10 mouse cellular contexts compared by ENCODE assay signal in the genomic region with DNA sequence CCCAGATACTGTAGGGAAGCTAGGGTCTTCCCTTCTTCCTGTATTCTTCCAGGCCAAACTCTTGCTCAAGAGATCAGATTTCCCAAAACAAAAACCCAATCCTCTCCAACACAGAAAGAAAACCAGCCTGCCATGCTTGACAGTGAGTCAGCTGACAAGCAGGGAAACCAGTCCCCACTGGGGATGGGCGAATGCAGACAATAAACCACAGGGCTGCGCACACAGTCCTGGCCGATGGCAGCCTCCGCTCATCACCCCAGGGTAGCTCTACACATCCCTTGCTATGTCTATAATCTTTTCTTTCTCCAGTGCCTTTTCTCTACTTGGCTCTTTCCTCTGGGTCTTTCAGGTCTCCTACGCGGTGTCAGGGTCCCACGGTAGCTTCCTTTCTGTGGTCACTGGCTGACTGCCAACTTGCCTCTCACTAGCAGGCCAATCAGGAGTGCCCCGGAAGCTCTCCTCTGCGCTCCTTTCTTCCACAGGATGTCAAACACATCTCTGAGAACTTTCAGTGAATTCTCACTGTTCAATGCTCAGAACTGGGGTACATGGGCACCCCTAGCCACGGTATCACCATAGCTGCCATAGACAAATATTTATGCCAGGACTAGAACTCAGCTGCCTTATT. TPM values are rescaled to one million over a fixed set of nuclear protein-coding genes. Genes with fewer than 3 reads are reported as not detected.
DNase-seq lines count a peak whose midpoint lies in the region; ATAC-seq and TF ChIP-seq lines count a peak whose summit lies in the region.
"Had no signal": no experiment of that assay in that cellular context is flagged by ENCODE, and none has a peak within 500 bp of the region (broad histone marks: within the 10 kb centered on the region; RNA-seq: fewer than 3 reads in every experiment).

No protein-coding gene starts in this region.

- H3K4me3 ChIP-seq in heart, embryonic 13.5 days: no peak overlapping the region
- no peak overlapping the region for H3K4me3 ChIP-seq in heart, embryonic 11.5 days (ENCODE audit: low read depth, low read length)
- no peak overlapping the region for H3K4me3 ChIP-seq in stomach, embryonic 15.5 days (replicated peaks)
- H3K4me3 ChIP-seq in stomach, postnatal 0 days (ENCODE audit: low read depth, low read length): no peak overlapping the region

- WGBS in heart, embryonic 13.5 days: 56% methylated on average over 10 of the region's 10 CpGs
- WGBS in heart, embryonic 11.5 days (ENCODE audit: insufficient replicate concordance): 64% methylated on average over 10 of the region's 10 CpGs
- WGBS in stomach, embryonic 15.5 days: 61% methylated on average over 10 of the region's 10 CpGs
- 57% methylated on average over 10 of the region's 10 CpGs for WGBS in stomach, postnatal 0 days

- no peak for DNase-seq in stomach, postnatal 0 days (ENCODE audit: low spot score)
- no peak for DNase-seq in left cerebral cortex, postnatal 14 days (ENCODE audit: low spot score in 2 of 2)
- DNase-seq in yolk sac, embryonic 10.5 days (ENCODE audit: low spot score): no peak
- DNase-seq in layer of hippocampus, postnatal 36 days: no peak

- H3K27me3 ChIP-seq in heart, embryonic 13.5 days (replicated peaks): no peaks in the 10 kb centered on the region
- no peaks in the 10 kb centered on the region for H3K27me3 ChIP-seq in heart, embryonic 11.5 days (ENCODE audit: control insufficient read depth, insufficient read depth, low read length)
- H3K27me3 ChIP-seq in stomach, embryonic 15.5 days (replicated peaks): no peaks in the 10 kb centered on the region
- no peaks in the 10 kb centered on the region for H3K27me3 ChIP-seq in stomach, postnatal 0 days (ENCODE audit: control insufficient read depth, insufficient read depth, low read length)

- intact Hi-C loops in left cerebral cortex, postnatal 14 days (cut with DNase I): no loop called here

- H3K9me3 ChIP-seq in heart, embryonic 13.5 days: no peaks in the 10 kb centered on the region
- H3K9me3 ChIP-seq in heart, embryonic 11.5 days (replicated peaks; ENCODE audit: control insufficient read depth, low read length): 0 out of 2 replicates have a peak, but pooled peaks cover 3% of the 10 kb centered on the region
- no peaks in the 10 kb centered on the region for H3K9me3 ChIP-seq in stomach, embryonic 15.5 days
- H3K9me3 ChIP-seq in stomach, postnatal 0 days (ENCODE audit: control insufficient read depth, low read length): no peaks in the 10 kb centered on the region

- ATAC-seq in heart, embryonic 13.5 days (ENCODE audit: extremely low read depth, insufficient number of reproducible peaks, low FRiP score, low TSS enrichment): no peak
- ATAC-seq in heart, embryonic 11.5 days (replicated peaks; ENCODE audit: insufficient number of reproducible peaks, low FRiP score, low TSS enrichment): no peak
- peak; percentile 43; the same call in 1 of the 2 replicates for ATAC-seq in stomach, embryonic 15.5 days (ENCODE audit: insufficient read depth, low FRiP score, low read depth)
- ATAC-seq in stomach, postnatal 0 days (ENCODE audit: low FRiP score, low TSS enrichment): no peak
- ATAC-seq in megakaryocyte-erythroid progenitor cell, adult 5-6 weeks (replicated peaks; ENCODE audit: low FRiP score, low TSS enrichment, poor library complexity, severe bottlenecking): peak; percentile 47; the same call in 1 of the 2 replicates

- H3K36me3 ChIP-seq in heart, embryonic 13.5 days: no peaks in the 10 kb centered on the region
- H3K36me3 ChIP-seq in heart, embryonic 11.5 days (ENCODE audit: control insufficient read depth, insufficient read depth, low read length): no peaks in the 10 kb centered on the region
- no peaks in the 10 kb centered on the region for H3K36me3 ChIP-seq in stomach, embryonic 15.5 days
- no peaks in the 10 kb centered on the region for H3K36me3 ChIP-seq in stomach, postnatal 0 days (ENCODE audit: control insufficient read depth, insufficient read depth, low read length)

- H3K4me1 ChIP-seq in heart, embryonic 13.5 days: peaks cover 9% of the 10 kb centered on the region
- no peaks in the 10 kb centered on the region for H3K4me1 ChIP-seq in heart, embryonic 11.5 days (ENCODE audit: control insufficient read depth, insufficient read depth, low read length)
- no peaks in the 10 kb centered on the region for H3K4me1 ChIP-seq in stomach, embryonic 15.5 days
- no peaks in the 10 kb centered on the region for H3K4me1 ChIP-seq in stomach, postnatal 0 days (replicated peaks; ENCODE audit: control insufficient read depth, insufficient read depth)

- no peak for TF ChIP-seq EP300 in stomach, postnatal 0 days (optimal IDR thresholded peaks at IDR 0.05)

- no peak overlapping the region for H3K9ac ChIP-seq in heart, embryonic 13.5 days
- H3K9ac ChIP-seq in heart, embryonic 11.5 days (ENCODE audit: low read depth, low read length): no peak overlapping the region
- no peak overlapping the region for H3K9ac ChIP-seq in stomach, embryonic 15.5 days
- no peak overlapping the region for H3K9ac ChIP-seq in stomach, postnatal 0 days (ENCODE audit: low read length)

- no peak overlapping the region for H3K4me2 ChIP-seq in heart, embryonic 13.5 days
- H3K4me2 ChIP-seq in heart, embryonic 11.5 days: no peak overlapping the region
- no peak overlapping the region for H3K4me2 ChIP-seq in stomach, embryonic 15.5 days
- no peak overlapping the region for H3K4me2 ChIP-seq in stomach, postnatal 0 days (replicated peaks; ENCODE audit: low read depth)

- 0 out of 2 replicates have a peak overlapping the region, but pooled peaks have one; percentile 8 for H3K27ac ChIP-seq in heart, embryonic 13.5 days (replicated peaks)
- no peak overlapping the region for H3K27ac ChIP-seq in heart, embryonic 11.5 days (ENCODE audit: low read depth, low read length)
- H3K27ac ChIP-seq in stomach, embryonic 15.5 days: no peak overlapping the region
- no peak overlapping the region for H3K27ac ChIP-seq in stomach, postnatal 0 days (replicated peaks)

- TF ChIP-seq CTCF in stomach, postnatal 0 days (IDR thresholded peaks at IDR 0.05; ENCODE audit: low read depth): no peak

RNA-seq across cellular contexts. Expression of a gene that starts 17.6 kb away (rescaled TPM):
- not detected in 2 replicates for polyA plus RNA-seq in heart, embryonic 13.5 days (2015; fragmentation: Nextera tagmentation; extraction: Ambion mirVana)
- not detected in 2 replicates for polyA plus RNA-seq in heart, embryonic 11.5 days (2014; fragmentation: Nextera tagmentation; extraction: Ambion mirVana)
- polyA plus RNA-seq in stomach, embryonic 15.5 days (2015; fragmentation: Nextera tagmentation; extraction: Ambion mirVana): not detected in 2 replicates
- polyA plus RNA-seq in stomach, postnatal 0 days (2015; fragmentation: Nextera tagmentation; extraction: Ambion mirVana): not detected in 2 replicates
- total RNA-seq in megakaryocyte-erythroid progenitor cell, adult 5-6 weeks (2014; fragmentation: Nextera tagmentation): not detected in 2 replicates
- not detected in 2 replicates for total RNA-seq in megakaryocyte-erythroid progenitor cell, adult 5-6 weeks (2017)
- not detected for total RNA-seq in left cerebral cortex, postnatal 14 days (2021)
- not detected for total RNA-seq in layer of hippocampus, postnatal 36 days (2021)
- total RNA-seq: gastrocnemius, postnatal 4 days had no signal
- polyA plus RNA-seq: embryonic facial prominence, embryonic 11.5 days had no signal

RNA-seq across cellular contexts. Expression of a gene that starts 17.7 kb away (rescaled TPM):
- 10.3 and 10.7 TPM in 2 replicates for polyA plus RNA-seq in heart, embryonic 13.5 days (2015; fragmentation: Nextera tagmentation; extraction: Ambion mirVana)
- 10.0 and 12.0 TPM in 2 replicates for polyA plus RNA-seq in heart, embryonic 11.5 days (2014; fragmentation: Nextera tagmentation; extraction: Ambion mirVana)
- 12.2 and 14.8 TPM in 2 replicates for polyA plus RNA-seq in stomach, embryonic 15.5 days (2015; fragmentation: Nextera tagmentation; extraction: Ambion mirVana)
- polyA plus RNA-seq in stomach, postnatal 0 days (2015; fragmentation: Nextera tagmentation; extraction: Ambion mirVana): 6.9 and 7.8 TPM in 2 replicates
- total RNA-seq in megakaryocyte-erythroid progenitor cell, adult 5-6 weeks (2014; fragmentation: Nextera tagmentation): 15.0 TPM in 2 replicates
- total RNA-seq in megakaryocyte-erythroid progenitor cell, adult 5-6 weeks (2017): 3.7 and 4.6 TPM in 2 replicates
- 10 to 100 TPM; 44.1 to 47.0 TPM for total RNA-seq in left cerebral cortex, postnatal 14 days (2021)
- total RNA-seq in layer of hippocampus, postnatal 36 days (2021): 10 to 100 TPM; 42.7 to 45.8 TPM

RNA-seq across cellular contexts. Expression of a gene that starts 20.3 kb away (rescaled TPM):
- 0.59 and 0.89 TPM in 2 replicates for polyA plus RNA-seq in heart, embryonic 13.5 days (2015; fragmentation: Nextera tagmentation; extraction: Ambion mirVana)
- 0.13 and 0.32 TPM in 2 replicates for polyA plus RNA-seq in heart, embryonic 11.5 days (2014; fragmentation: Nextera tagmentation; extraction: Ambion mirVana)
- polyA plus RNA-seq in stomach, embryonic 15.5 days (2015; fragmentation: Nextera tagmentation; extraction: Ambion mirVana): 0.93 and 1.3 TPM in 2 replicates
- polyA plus RNA-seq in stomach, postnatal 0 days (2015; fragmentation: Nextera tagmentation; extraction: Ambion mirVana): 0.22 and 0.42 TPM in 2 replicates
- total RNA-seq in megakaryocyte-erythroid progenitor cell, adult 5-6 weeks (2014; fragmentation: Nextera tagmentation): not detected in 2 replicates
- total RNA-seq in megakaryocyte-erythroid progenitor cell, adult 5-6 weeks (2017): not detected in 2 replicates
- total RNA-seq in left cerebral cortex, postnatal 14 days (2021): under 1 TPM in 1 of 2 experiments, not detected in 1; 0.68 TPM
- total RNA-seq in layer of hippocampus, postnatal 36 days (2021): not detected
- total RNA-seq: gastrocnemius, postnatal 4 days had no signal

RNA-seq across cellular contexts. Expression of a gene that starts 41.3 kb away (rescaled TPM):
- 19.3 and 20.0 TPM in 2 replicates for polyA plus RNA-seq in heart, embryonic 13.5 days (2015; fragmentation: Nextera tagmentation; extraction: Ambion mirVana)
- 23.5 and 27.3 TPM in 2 replicates for polyA plus RNA-seq in heart, embryonic 11.5 days (2014; fragmentation: Nextera tagmentation; extraction: Ambion mirVana)
- 11.5 and 20.9 TPM in 2 replicates for polyA plus RNA-seq in stomach, embryonic 15.5 days (2015; fragmentation: Nextera tagmentation; extraction: Ambion mirVana)
- polyA plus RNA-seq in stomach, postnatal 0 days (2015; fragmentation: Nextera tagmentation; extraction: Ambion mirVana): 28.6 and 32.8 TPM in 2 replicates
- total RNA-seq in megakaryocyte-erythroid progenitor cell, adult 5-6 weeks (2014; fragmentation: Nextera tagmentation): 33.2 and 48.8 TPM in 2 replicates
- total RNA-seq in megakaryocyte-erythroid progenitor cell, adult 5-6 weeks (2017): 96.9 and 106 TPM in 2 replicates
- total RNA-seq in left cerebral cortex, postnatal 14 days (2021): 1 to 10 TPM; 3.4 to 4.2 TPM
- 1 to 10 TPM; 3.7 to 5.9 TPM for total RNA-seq in layer of hippocampus, postnatal 36 days (2021)

Comparison
In these comparisons a context has a peak if more than half of its experiments do, and no peak if none do; other contexts are left out.
1. ATAC-seq: peak in stomach, embryonic 15.5 days (single experiment) and megakaryocyte-erythroid progenitor cell, adult 5-6 weeks (single experiment); none in heart, embryonic 13.5 days (single experiment), heart, embryonic 11.5 days (single experiment) and stomach, postnatal 0 days (single experiment).